Mouse (Mus musculus) midbrain, postnatal 0 days (tissue): ENCODE measurements at regions not wholly inside any gene's neighbourhood (a gene's known extent, or its start where the extent isn't known, plus 50 kb on each side); places are given as distances from the start of the nearest gene placed in this dataset.

Experiments used
- ATAC-seq: fragments of 200-750 bp; cut with Nextera tagmentation; 2 replicates; pipeline ENCODE4 v1.8.0; 2017; ENCODE audit warnings: moderate number of reproducible peaks, mild to moderate bottlenecking, moderate TSS enrichment, moderate library complexity; ENCODE audit not compliant: low FRiP score
- DNase-seq: peaks from one replicate; pipeline ENCODE4 v3.0.0-alpha.2; 2015; ENCODE audit warnings: low spot score
- H3K27ac ChIP-seq: fragments of 300-500 bp; sonication (generic); 2 replicates; pipeline ENCODE4 v1.5.1; 2014; ENCODE audit warnings: low read depth, mild to moderate bottlenecking, low read length, mixed read lengths
- H3K27me3 ChIP-seq: fragments of 300-500 bp; sonication (generic); 2 replicates; pipeline ENCODE4 v1.6.1; 2014; ENCODE audit warnings: low read length, control low read depth, mixed read lengths; ENCODE audit not compliant: insufficient read depth
- H3K36me3 ChIP-seq: fragments of 300-500 bp; sonication (generic); 2 replicates; pipeline ENCODE4 v1.6.1; 2014; ENCODE audit warnings: low read length, control low read depth, mixed read lengths; ENCODE audit not compliant: insufficient read depth
- H3K4me1 ChIP-seq: fragments of 300-500 bp; sonication (generic); 2 replicates; pipeline ENCODE4 v1.6.1; 2014; ENCODE audit warnings: mild to moderate bottlenecking, control low read depth, antibody characterized with exemption, low read length, mixed read lengths; ENCODE audit not compliant: insufficient read depth
- H3K4me2 ChIP-seq: fragments of 300-500 bp; sonication (generic); 2 replicates; pipeline ENCODE4 v1.6.1; 2014; ENCODE audit warnings: low read depth, mild to moderate bottlenecking, low read length, mixed read lengths; ENCODE audit not compliant: poor library complexity, severe bottlenecking
- H3K4me3 ChIP-seq: fragments of 300-500 bp; sonication (generic); 2 replicates; pipeline ENCODE4 v1.5.1; 2014; ENCODE audit warnings: low read depth, mild to moderate bottlenecking, low read length, moderate library complexity
- H3K9ac ChIP-seq: fragments of 300-500 bp; sonication (generic); replicated peaks from 2 replicates; pipeline ENCODE4 v1.6.1; 2014; ENCODE audit warnings: mild to moderate bottlenecking, low read length, moderate library complexity, mixed read lengths; ENCODE audit not compliant: poor library complexity, severe bottlenecking
- H3K9me3 ChIP-seq: fragments of 300-500 bp; sonication (generic); 2 replicates; pipeline ENCODE4 v1.6.1; 2016; ENCODE audit warnings: low read length, control low read depth
- CTCF ChIP-seq: IDR thresholded peaks from 2 replicates; pipeline ENCODE4 v1.5.1; 2016; ENCODE audit warnings: antibody characterized with exemption, mild to moderate bottlenecking
- WGBS: fragments of 180-500 bp; shearing (Covaris S2); extraction: QIAGEN DNeasy Blood & Tissue Kit; methylation state at CpG from one replicate; pipeline ENCODE4 v1.1.7; 2014; 5-methylcytosine and 5-hydroxymethylcytosine counted together

DNA sequence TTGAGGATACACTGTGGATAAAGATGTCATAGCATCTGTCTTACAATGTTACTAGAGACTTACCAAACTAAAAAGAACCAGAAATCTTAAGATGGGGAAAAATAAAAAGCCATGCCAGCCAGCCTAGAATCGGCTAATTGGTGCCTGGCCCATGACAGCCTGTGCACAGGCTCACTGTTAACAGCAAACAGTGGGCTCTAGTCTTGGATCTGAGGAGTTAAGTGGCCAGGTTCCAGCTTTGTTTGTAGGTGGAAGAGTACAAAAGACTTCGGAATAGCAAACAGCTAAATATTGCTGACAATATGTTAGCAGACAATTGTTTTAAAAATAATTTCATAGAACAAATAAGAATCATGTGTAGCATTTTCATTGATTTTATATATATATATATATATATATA lies 228.4 kb downstream of the Rab11fip2 start:
- DNase-seq (no peak), ATAC-seq (no peak)
- Histone ChIP-seq H3K36me3 (no peaks in the 10 kb centered on the region), H3K27me3 (no peaks in the 10 kb centered on the region), H3K4me1 (no peaks in the 10 kb centered on the region), H3K9me3 (no peaks in the 10 kb centered on the region), H3K27ac (no peak overlapping the region), H3K4me2 (no peak overlapping the region), H3K9ac (no peak overlapping the region), H3K4me3 (no peak overlapping the region)
- no peak for TF ChIP-seq CTCF
- WGBS, result 87% methylated on average over 2 of the region's 2 CpGs

GRCm38 (mm10) chr19:59717813-59718483 lies 225.5 kb downstream of the Rab11fip2 start:
- no peak for DNase-seq
- WGBS, result 16% methylated on average over 8 of the region's 8 CpGs
- no peaks in the 10 kb centered on the region for H3K27me3 ChIP-seq

GRCm38 (mm10) chr19:59738541-59738940 lies 204.9 kb downstream of the Rab11fip2 start:
- Histone ChIP-seq H3K36me3 (no peaks in the 10 kb centered on the region), H3K27me3 (no peaks in the 10 kb centered on the region), H3K9me3 (no peaks in the 10 kb centered on the region), H3K9ac (no peak overlapping the region), H3K4me1 (no peaks in the 10 kb centered on the region), H3K27ac (no peak overlapping the region), H3K4me2 (no peak overlapping the region), H3K4me3 (no peak overlapping the region)
- ATAC-seq (no peak), DNase-seq (no peak)
- WGBS, result 67% methylated on average over 8 of the region's 8 CpGs
- no peak for TF ChIP-seq CTCF

More at GRCm38 (mm10) chr19:59717813-59718483, 225.5 kb downstream of the Rab11fip2 start:
- TF ChIP-seq CTCF, result no peak
- Histone ChIP-seq H3K4me2 (no peak overlapping the region), H3K4me3 (no peak overlapping the region), H3K4me1 (no peaks in the 10 kb centered on the region), H3K36me3 (no peaks in the 10 kb centered on the region), H3K9ac (no peak overlapping the region), H3K27ac (no peak overlapping the region), H3K9me3 (peaks cover 3% of the 10 kb centered on the region; the same call in 1 of the 2 replicates)
- no peak for ATAC-seq

- Histone ChIP-seq H3K9ac (no peak overlapping the region), H3K36me3 (no peaks in the 10 kb centered on the region), H3K4me1 (no peaks in the 10 kb centered on the region), H3K4me3 (no peak overlapping the region), H3K9me3 (no peaks in the 10 kb centered on the region), H3K4me2 (no peak overlapping the region), H3K27ac (no peak overlapping the region), H3K27me3 (no peaks in the 10 kb centered on the region)
- peak; percentile 81 for TF ChIP-seq CTCF
- ATAC-seq (no peak), DNase-seq (peak; percentile 64)
- WGBS, result 19% methylated on average over 3 of the region's 3 CpGs
Observed at GRCm38 (mm10) chr19:59742946-59743345, 200.5 kb downstream of the Rab11fip2 start.

GRCm38 (mm10) chr19:59761218-59761617 lies 182.2 kb downstream of the Rab11fip2 start:
- ATAC-seq (no peak), DNase-seq (no peak)
- H3K4me2 ChIP-seq, result no peak overlapping the region
- WGBS, result 44% methylated on average over 3 of the region's 3 CpGs
- no peak overlapping the region for H3K4me3 ChIP-seq
- no peak for TF ChIP-seq CTCF
- H3K9me3 ChIP-seq, result no peaks in the 10 kb centered on the region
- no peaks in the 10 kb centered on the region for H3K27me3 ChIP-seq
- H3K9ac ChIP-seq, result no peak overlapping the region
- no peaks in the 10 kb centered on the region for H3K4me1 ChIP-seq
- H3K36me3 ChIP-seq, result no peaks in the 10 kb centered on the region
- no peak overlapping the region for H3K27ac ChIP-seq

DNA sequence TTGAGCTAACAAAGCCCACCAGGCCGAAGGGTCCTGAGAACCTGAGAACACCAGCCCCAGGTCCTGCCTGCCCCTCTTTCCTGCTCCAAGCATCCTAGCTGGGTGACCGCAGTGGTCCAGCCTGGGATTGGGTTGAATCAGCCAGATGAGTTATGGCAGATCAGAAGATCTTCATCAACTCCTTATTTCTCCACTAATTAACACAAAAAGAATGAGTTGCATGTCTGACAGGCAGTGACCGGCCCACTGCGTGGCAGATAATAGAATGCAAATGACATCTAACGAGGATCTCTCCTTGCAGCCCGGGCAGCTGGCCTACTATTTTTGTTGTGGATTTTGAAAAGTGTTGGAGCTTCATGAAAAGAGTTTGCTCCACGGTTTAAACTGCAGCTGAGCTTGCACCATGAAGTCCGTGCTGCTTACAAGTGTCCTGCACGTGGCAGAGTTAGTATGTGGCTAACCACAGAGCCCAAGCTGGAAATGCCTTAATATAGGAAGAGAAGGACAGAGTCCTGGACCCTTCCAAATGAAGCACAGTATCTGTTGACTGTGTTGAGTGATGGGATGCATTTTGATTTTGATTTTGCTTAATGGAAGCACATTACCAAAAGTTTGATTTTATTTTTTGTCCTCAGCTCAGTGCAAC lies 158.9 kb downstream of the Rab11fip2 start:
- H3K4me2 ChIP-seq, result no peak overlapping the region
- ATAC-seq, result no peak
- H3K9me3 ChIP-seq, result no peaks in the 10 kb centered on the region
- H3K4me3 ChIP-seq, result no peak overlapping the region
- no peak overlapping the region for H3K9ac ChIP-seq
- TF ChIP-seq CTCF, result no peak
- H3K36me3 ChIP-seq, result no peaks in the 10 kb centered on the region
- H3K27ac ChIP-seq, result no peak overlapping the region
- H3K4me1 ChIP-seq, result no peaks in the 10 kb centered on the region
- H3K27me3 ChIP-seq, result no peaks in the 10 kb centered on the region
- 43% methylated on average over 9 of the region's 9 CpGs for WGBS
- DNase-seq, result no peak
